Mouse (Mus musculus) stomach, postnatal 0 days (tissue): Measurements from ENCODE around the gene Krt7.

Experiments used
- CTCF ChIP-seq: IDR thresholded peaks from 2 replicates; pipeline ENCODE4 v1.5.1; 2016; ENCODE audit warnings: antibody characterized with exemption, low read depth, mild to moderate bottlenecking, moderate library complexity
- EP300 ChIP-seq: optimal IDR thresholded peaks from 2 replicates; pipeline ENCODE3; 2016; ENCODE audit warnings: antibody characterized with exemption

- no peak for TF ChIP-seq CTCF
- TF ChIP-seq EP300, result no peak
Observed at GRCm38 (mm10) chr15:101368015-101368414, 42.8 kb upstream of the Krt7 start.
